Mouse (Mus musculus) cortical plate, adult 2 months (tissue): ENCODE data around the gene Tubgcp5.

Source experiments
- CTCF ChIP-seq: fragments of 200-500 bp; IDR thresholded peaks from 2 replicates; pipeline ENCODE4 v1.5.1; 2011; ENCODE audit warnings: mild to moderate bottlenecking, control low read depth, low read length; ENCODE audit not compliant: insufficient read depth; ENCODE audit errors: extremely low read depth
- POLR2A ChIP-seq: fragments of 200-500 bp; IDR thresholded peaks from 2 replicates; pipeline ENCODE4 v1.6.1; 2011; ENCODE audit warnings: mild to moderate bottlenecking, low read length, control low read depth; ENCODE audit not compliant: insufficient read depth; ENCODE audit errors: extremely low read depth

DNA sequence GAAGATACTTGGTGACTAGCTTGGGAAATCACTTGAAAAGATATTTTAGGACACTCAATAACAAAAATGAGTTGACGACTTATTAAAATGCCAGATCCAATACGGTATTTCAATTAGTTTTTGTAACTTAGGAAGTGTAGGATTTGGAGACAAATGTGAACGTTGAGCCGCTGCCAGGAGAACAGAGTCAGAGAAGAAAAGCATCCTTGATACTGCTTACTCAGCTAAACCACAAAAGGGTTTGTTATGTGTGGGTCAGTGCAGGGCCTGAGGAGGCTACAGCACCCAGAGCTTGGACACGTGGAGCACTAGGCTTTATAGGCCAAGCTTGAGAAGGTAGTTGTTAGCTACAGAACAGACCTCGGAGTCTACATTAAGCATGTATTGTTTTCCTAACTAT is 66.0 kb downstream of the Tubgcp5 start:
- no peak for TF ChIP-seq CTCF
- no peak for TF ChIP-seq POLR2A
